Mouse (Mus musculus) hindbrain, postnatal 0 days (tissue): ENCODE measurements around the gene Cpt1a. TPM values are rescaled to one million over a fixed set of nuclear protein-coding genes. Genes with fewer than 3 reads are reported as not detected.
A peak's percentile ranks its signal among the peaks of the same experiment; 100 is the strongest.

Experiments
- ATAC-seq: fragments of 200-750 bp; cut with Nextera tagmentation; 2 replicates; pipeline ENCODE4 v1.8.0; 2017; ENCODE audit warnings: mild to moderate bottlenecking, moderate TSS enrichment, moderate library complexity
- DNase-seq: peaks from one replicate; pipeline ENCODE4 v3.0.0-alpha.2; 2015; ENCODE audit warnings: low spot score
- H3K27ac ChIP-seq: fragments of 300-500 bp; sonication (generic); 2 replicates; pipeline ENCODE4 v1.5.1; 2014; ENCODE audit warnings: mild to moderate bottlenecking
- H3K27me3 ChIP-seq: fragments of 300-500 bp; sonication (generic); 2 replicates; pipeline ENCODE4 v1.6.1; 2014; ENCODE audit warnings: low read length, mixed read lengths; ENCODE audit not compliant: insufficient read depth
- H3K36me3 ChIP-seq: fragments of 300-500 bp; sonication (generic); 2 replicates; pipeline ENCODE4 v1.6.1; 2014; ENCODE audit warnings: low read length, mixed read lengths; ENCODE audit not compliant: insufficient read depth
- H3K4me1 ChIP-seq: fragments of 300-500 bp; sonication (generic); 2 replicates; pipeline ENCODE4 v1.6.1; 2014; ENCODE audit warnings: antibody characterized with exemption, low read length, mixed read lengths; ENCODE audit not compliant: insufficient read depth
- H3K4me2 ChIP-seq: fragments of 300-500 bp; sonication (generic); 2 replicates; pipeline ENCODE4 v1.6.1; 2014; ENCODE audit warnings: low read depth, mild to moderate bottlenecking, low read length, moderate library complexity, mixed read lengths
- H3K4me3 ChIP-seq: fragments of 300-500 bp; sonication (generic); 2 replicates; pipeline ENCODE4 v1.5.1; 2014; ENCODE audit warnings: low read length
- H3K9ac ChIP-seq: fragments of 300-500 bp; sonication (generic); replicated peaks from 2 replicates; pipeline ENCODE4 v1.6.1; 2014; ENCODE audit warnings: mild to moderate bottlenecking, low read length, moderate library complexity, mixed read lengths
- H3K9me3 ChIP-seq: fragments of 300-500 bp; sonication (generic); 2 replicates; pipeline ENCODE4 v1.6.1; 2016; ENCODE audit warnings: low read length, mixed read lengths
- CTCF ChIP-seq: IDR thresholded peaks from 2 replicates; pipeline ENCODE4 v1.5.1; 2016; ENCODE audit warnings: antibody characterized with exemption, control low read depth, low read depth
- WGBS: fragments of 180-500 bp; shearing (Covaris S2); extraction: QIAGEN DNeasy Blood & Tissue Kit; methylation state at CpG from one replicate; pipeline ENCODE4 v1.1.7; 2014; 5-methylcytosine and 5-hydroxymethylcytosine counted together
- polyA plus RNA-seq: library from polyadenylated mRNA; unstranded; fragments of >200 nt; fragmentation: Nextera tagmentation; extraction: Ambion mirVana; gene quantifications from 2 replicates; pipeline ENCODE4 v1.2.1, GENCODE M21; 2015
- total RNA-seq: library from RNA; depleted of rRNA; stranded (reverse); fragments of >200 nt; gene quantifications from 2 replicates; pipeline ENCODE4 v1.2.3, GENCODE M21; 2014

Gene Cpt1a
- total and polyA plus RNA-seq, 2 experiments from 2014 or later = 22.4 to 31.1 TPM

DNA sequence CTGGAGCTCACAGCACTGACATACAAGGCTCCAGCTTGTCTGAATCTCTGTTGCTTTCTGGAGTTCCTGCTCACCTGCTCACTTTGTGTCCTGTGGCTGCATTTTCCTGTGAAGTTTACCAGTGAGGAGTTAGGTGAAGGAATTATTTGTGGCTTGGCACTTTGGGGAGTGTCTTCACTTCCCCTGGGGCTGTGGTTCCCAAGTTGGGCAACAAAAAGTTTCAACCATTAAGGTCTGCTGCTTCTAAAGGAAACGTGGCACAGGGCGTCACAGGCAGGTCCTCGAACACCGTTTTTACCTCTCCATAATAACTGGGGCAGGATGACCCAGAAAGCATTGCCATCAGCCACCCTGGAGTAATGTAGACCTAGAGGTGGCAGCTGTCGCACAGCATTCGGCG is 79.4 kb downstream of the Cpt1a start:
- Histone ChIP-seq H3K4me1 (no peaks in the 10 kb centered on the region), H3K9ac (no peak overlapping the region), H3K4me3 (no peak overlapping the region), H3K4me2 (no peak overlapping the region), H3K9me3 (no peaks in the 10 kb centered on the region), H3K27me3 (no peaks in the 10 kb centered on the region), H3K27ac (no peak overlapping the region), H3K36me3 (no peaks in the 10 kb centered on the region)
- ATAC-seq (no peak), DNase-seq (no peak)
- 66% methylated on average over 7 of the region's 7 CpGs for WGBS
- TF ChIP-seq CTCF = no peak

DNA sequence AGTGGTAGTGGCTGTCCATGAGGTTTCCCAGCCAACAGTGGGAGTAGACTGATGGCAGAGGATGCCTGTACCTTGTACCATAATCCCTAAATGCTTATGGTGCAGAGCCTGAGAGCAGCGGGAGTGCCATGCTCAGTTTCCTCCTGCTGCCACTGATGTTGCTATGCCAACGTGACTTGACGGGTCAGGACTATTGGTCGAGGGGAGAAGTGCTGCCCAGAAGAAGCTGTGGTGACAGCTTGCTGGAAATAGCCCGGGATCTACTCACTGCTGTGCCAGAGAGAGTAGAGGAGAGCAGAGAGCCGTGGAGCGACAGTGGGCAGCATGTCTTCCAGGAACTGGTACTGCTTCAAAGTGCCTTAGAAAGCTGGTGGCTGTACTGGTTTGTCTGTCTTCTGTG is 79.8 kb downstream of the Cpt1a start:
- ATAC-seq = peak; percentile 80

DNA sequence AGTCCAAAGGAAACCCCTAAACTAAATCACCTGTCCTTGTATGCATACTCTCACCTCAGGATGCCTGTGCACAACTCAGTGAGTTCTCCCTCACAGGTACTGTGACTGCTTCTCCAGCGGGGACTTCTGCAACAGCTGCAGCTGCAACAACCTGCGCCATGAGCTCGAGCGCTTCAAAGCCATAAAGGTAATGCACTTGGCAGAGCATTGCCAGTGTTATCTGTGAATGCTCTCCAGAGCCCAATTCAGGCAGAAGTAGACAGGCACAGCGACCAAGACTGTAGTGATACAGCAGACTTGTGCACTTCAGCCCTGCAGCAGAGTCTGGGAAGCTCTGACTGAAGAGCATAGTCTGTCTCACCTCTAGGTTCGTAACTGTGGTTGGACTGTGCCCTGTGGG is 80.3 kb downstream of the Cpt1a start:
- ATAC-seq (no peak), DNase-seq (peak; percentile 24)
- no peak overlapping the region for H3K9ac ChIP-seq
- H3K4me1 ChIP-seq = no peaks in the 10 kb centered on the region
- no peak overlapping the region for H3K4me3 ChIP-seq
- TF ChIP-seq CTCF = no peak
- H3K9me3 ChIP-seq = no peaks in the 10 kb centered on the region
- no peak overlapping the region for H3K27ac ChIP-seq
- H3K36me3 ChIP-seq = no peaks in the 10 kb centered on the region
- H3K4me2 ChIP-seq = no peak overlapping the region
- no peaks in the 10 kb centered on the region for H3K27me3 ChIP-seq
- WGBS = 61% methylated on average over 6 of the region's 6 CpGs

More for the DNA sequence above, 79.8 kb downstream of the Cpt1a start:
- Histone ChIP-seq H3K36me3 (no peaks in the 10 kb centered on the region), H3K27ac (no peak overlapping the region), H3K4me1 (no peaks in the 10 kb centered on the region), H3K9me3 (no peaks in the 10 kb centered on the region), H3K9ac (no peak overlapping the region), H3K27me3 (no peaks in the 10 kb centered on the region), H3K4me3 (no peak overlapping the region), H3K4me2 (no peak overlapping the region)
- 41% methylated on average over 7 of the region's 7 CpGs for WGBS
- DNase-seq = peak; percentile 53
- TF ChIP-seq CTCF = 0 out of 2 replicates have a peak, but pooled peaks have one; percentile 5

DNA sequence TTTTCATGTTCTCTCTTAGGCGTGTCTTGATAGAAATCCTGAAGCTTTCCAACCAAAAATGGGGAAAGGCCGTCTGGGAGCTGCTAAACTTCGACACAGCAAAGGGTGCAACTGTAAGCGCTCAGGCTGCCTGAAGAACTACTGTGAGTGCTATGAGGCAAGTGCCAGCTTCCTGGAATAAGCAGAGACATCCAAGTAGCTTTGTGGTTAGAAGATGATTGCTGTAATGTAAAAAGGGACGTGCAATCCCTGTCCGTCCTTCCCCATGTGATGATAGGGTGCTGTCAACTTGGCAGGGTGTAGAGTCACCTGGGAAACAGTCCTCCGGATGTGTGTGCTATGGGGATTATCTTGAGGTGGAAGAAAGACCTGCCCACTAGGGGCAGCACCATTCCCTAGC is 81.9 kb downstream of the Cpt1a start:
- H3K4me2 ChIP-seq = no peak overlapping the region
- no peaks in the 10 kb centered on the region for H3K27me3 ChIP-seq
- DNase-seq = no peak
- H3K9me3 ChIP-seq = no peaks in the 10 kb centered on the region
- WGBS = 84% methylated on average over 7 of the region's 7 CpGs
- no peak for ATAC-seq
- 0 out of 2 replicates have a peak, but pooled peaks have one; percentile 12 for TF ChIP-seq CTCF
- no peaks in the 10 kb centered on the region for H3K36me3 ChIP-seq
- H3K9ac ChIP-seq = no peak overlapping the region
- H3K27ac ChIP-seq = no peak overlapping the region
- H3K4me1 ChIP-seq = no peaks in the 10 kb centered on the region
- no peak overlapping the region for H3K4me3 ChIP-seq

DNA sequence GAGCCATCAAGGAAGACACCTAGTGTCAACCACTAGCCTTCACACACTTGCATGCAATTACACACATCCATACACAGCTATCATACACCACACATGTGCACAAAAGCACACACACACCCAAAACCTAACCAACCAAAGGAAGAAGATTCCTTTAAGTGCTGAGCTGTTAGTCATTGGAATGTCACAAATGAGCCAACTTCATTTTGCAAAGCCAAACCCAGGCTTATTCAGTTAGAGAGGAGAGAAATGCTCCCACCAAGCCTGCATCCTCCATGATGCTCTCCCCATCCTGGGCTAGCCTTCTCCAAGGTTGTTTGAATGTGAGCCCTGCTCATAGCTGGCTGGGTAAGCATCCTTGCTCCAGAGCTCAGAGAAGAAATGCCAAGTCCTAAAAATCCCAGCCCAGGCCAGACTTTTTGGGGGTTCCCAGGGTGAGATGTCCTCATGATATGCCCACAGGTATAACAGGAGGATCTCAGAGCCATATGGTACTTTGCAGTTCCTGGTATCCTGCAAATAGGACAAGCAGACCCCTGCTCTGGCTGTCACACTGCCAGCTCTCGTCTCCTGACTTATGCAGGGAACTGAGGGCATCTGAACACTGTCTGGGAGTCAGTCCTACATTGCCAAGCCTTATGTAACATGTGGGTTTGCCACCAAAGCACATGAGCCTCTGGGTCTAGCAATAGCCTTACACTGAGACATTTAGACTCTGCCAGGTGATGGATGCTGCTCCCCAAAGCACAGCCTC is 83.6 kb downstream of the Cpt1a start:
- Histone ChIP-seq H3K4me2 (no peak overlapping the region), H3K4me3 (no peak overlapping the region), H3K27me3 (no peaks in the 10 kb centered on the region), H3K9me3 (no peaks in the 10 kb centered on the region), H3K27ac (no peak overlapping the region), H3K36me3 (no peaks in the 10 kb centered on the region), H3K9ac (no peak overlapping the region), H3K4me1 (no peaks in the 10 kb centered on the region)
- TF ChIP-seq CTCF = no peak
- DNase-seq (no peak), ATAC-seq (no peak)
- 54% methylated on average over 1 of the region's 1 CpGs for WGBS

DNA sequence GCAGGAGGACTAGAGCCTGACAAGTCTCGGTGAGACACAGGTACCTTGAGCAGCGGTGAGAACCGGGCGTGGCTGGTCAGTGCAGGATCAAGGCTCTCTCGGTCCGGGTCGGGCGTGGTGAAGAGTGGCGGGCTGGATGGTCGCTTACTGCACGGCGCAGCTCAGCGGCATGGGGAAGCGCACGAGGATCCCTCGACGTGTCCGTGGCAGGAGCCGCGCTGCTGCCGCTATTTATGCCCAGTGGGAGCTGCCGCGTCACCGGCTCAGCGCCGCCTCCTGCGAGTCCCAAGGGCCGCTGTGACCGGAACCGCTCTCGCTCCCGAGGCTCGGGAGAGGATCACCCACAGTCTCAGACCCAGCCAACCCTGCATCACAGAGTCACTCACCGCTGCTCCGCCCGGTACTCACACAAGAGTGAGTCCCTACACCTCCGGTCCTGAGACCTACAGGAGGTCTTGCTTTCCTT is 92.2 kb downstream of the Cpt1a start, which contains the start of gene Gal:
Gal (minus strand) TSS at position 277 of the 466 bp plus-strand sequence.
- H3K9ac ChIP-seq = peak within 1 kb of the TSS; percentile 33; the same call in 1 of the 2 replicates
- 0 out of 2 replicates have a peak, but pooled peaks cover 6% of the 10 kb centered on the region for H3K4me1 ChIP-seq
- peak within 1 kb of the TSS; percentile 53 for H3K4me2 ChIP-seq
- no peaks in the 10 kb centered on the region for H3K9me3 ChIP-seq
- 5% methylated on average over 31 of the region's 37 CpGs for WGBS
- DNase-seq (peak; percentile 32), ATAC-seq (0 out of 2 replicates have a peak, but pooled peaks have one; percentile 41)
- TF ChIP-seq CTCF = no peak
- 0 out of 2 replicates have a peak, but pooled peaks cover 16% of the 10 kb centered on the region for H3K27me3 ChIP-seq
- no peak within 1 kb of the TSS for H3K27ac ChIP-seq
- H3K36me3 ChIP-seq = no peaks in the 10 kb centered on the region
- peak within 1 kb of the TSS; percentile 23; the same call in 1 of the 2 replicates for H3K4me3 ChIP-seq

DNA sequence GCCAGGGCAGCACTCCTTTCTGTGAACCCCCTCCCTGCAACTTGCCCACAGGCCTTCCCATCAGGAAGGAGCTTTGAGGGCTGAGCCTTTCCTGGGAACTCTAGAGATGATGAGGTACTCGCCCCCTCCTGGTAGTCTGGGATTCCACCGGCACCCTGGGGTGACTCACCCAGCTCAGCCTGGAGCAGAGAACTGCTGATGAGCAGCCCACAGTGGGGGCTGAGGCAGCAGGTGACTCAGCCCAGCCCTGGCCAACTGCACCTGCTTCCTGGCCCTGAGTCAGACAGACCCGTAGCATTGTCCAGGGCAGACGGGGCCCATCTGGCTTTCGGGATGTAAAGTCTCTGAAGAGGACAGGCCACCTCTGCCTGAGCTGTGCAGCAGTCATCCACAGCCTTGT is 97.1 kb downstream of the Cpt1a start:
- Histone ChIP-seq H3K4me3 (no peak overlapping the region), H3K27ac (no peak overlapping the region), H3K4me1 (0 out of 2 replicates have a peak, but pooled peaks cover 3% of the 10 kb centered on the region), H3K36me3 (no peaks in the 10 kb centered on the region), H3K4me2 (no peak overlapping the region), H3K9me3 (no peaks in the 10 kb centered on the region), H3K9ac (no peak overlapping the region), H3K27me3 (no peaks in the 10 kb centered on the region)
- DNase-seq = no peak
- WGBS = 44% methylated on average over 5 of the region's 5 CpGs
- ATAC-seq = peak; percentile 54; the same call in 1 of the 2 replicates
- no peak for TF ChIP-seq CTCF
